Mouse (Mus musculus) forebrain, embryonic 12.5 days (tissue): ENCODE results near the gene Cmip. TPM values are rescaled to one million over a fixed set of nuclear protein-coding genes. Genes with fewer than 3 reads are reported as not detected.

ENCODE experiments used
- ATAC-seq: fragments of 200-750 bp; cut with Nextera tagmentation; 2 replicates; pipeline ENCODE4 v1.8.0; 2017; ENCODE audit warnings: moderate TSS enrichment; ENCODE audit not compliant: low FRiP score
- H3K27ac ChIP-seq: fragments of 300-500 bp; sonication (generic); 2 replicates; pipeline ENCODE4 v1.5.1; 2016; ENCODE audit warnings: mild to moderate bottlenecking
- H3K27me3 ChIP-seq: fragments of 300-500 bp; sonication (generic); 2 replicates; pipeline ENCODE4 v1.6.1; 2016; ENCODE audit warnings: mild to moderate bottlenecking
- H3K36me3 ChIP-seq: fragments of 300-500 bp; sonication (generic); replicated peaks from 2 replicates; pipeline ENCODE4 v1.6.1; 2016; ENCODE audit warnings: mild to moderate bottlenecking
- H3K4me1 ChIP-seq: fragments of 300-500 bp; sonication (generic); 2 replicates; pipeline ENCODE4 v1.6.1; 2016
- H3K4me2 ChIP-seq: fragments of 300-500 bp; sonication (generic); 2 replicates; pipeline ENCODE4 v1.6.1; 2016; ENCODE audit warnings: mild to moderate bottlenecking, moderate library complexity
- H3K4me3 ChIP-seq: fragments of 300-500 bp; sonication (generic); replicated peaks from 2 replicates; pipeline ENCODE4 v1.5.1; 2016; ENCODE audit warnings: mild to moderate bottlenecking
- H3K9ac ChIP-seq: fragments of 300-500 bp; sonication (generic); 2 replicates; pipeline ENCODE4 v1.6.1; 2016; ENCODE audit warnings: mild to moderate bottlenecking
- H3K9me3 ChIP-seq: fragments of 300-500 bp; sonication (generic); 2 replicates; pipeline ENCODE4 v1.6.1; 2016
- WGBS: fragments of 180-500 bp; shearing (Covaris S2); methylation state at CpG from one replicate; pipeline ENCODE4 v1.1.7; 2016; 5-methylcytosine and 5-hydroxymethylcytosine counted together
- polyA plus RNA-seq: library from polyadenylated mRNA; unstranded; fragments of >200 nt; fragmentation: Nextera tagmentation; extraction: Ambion mirVana; gene quantifications from 2 replicates; pipeline ENCODE4 v1.2.1, GENCODE M21; 2016

Cmip gene
- polyA plus RNA-seq, 1 experiment from 2014 or later = 30.5 TPM

DNA sequence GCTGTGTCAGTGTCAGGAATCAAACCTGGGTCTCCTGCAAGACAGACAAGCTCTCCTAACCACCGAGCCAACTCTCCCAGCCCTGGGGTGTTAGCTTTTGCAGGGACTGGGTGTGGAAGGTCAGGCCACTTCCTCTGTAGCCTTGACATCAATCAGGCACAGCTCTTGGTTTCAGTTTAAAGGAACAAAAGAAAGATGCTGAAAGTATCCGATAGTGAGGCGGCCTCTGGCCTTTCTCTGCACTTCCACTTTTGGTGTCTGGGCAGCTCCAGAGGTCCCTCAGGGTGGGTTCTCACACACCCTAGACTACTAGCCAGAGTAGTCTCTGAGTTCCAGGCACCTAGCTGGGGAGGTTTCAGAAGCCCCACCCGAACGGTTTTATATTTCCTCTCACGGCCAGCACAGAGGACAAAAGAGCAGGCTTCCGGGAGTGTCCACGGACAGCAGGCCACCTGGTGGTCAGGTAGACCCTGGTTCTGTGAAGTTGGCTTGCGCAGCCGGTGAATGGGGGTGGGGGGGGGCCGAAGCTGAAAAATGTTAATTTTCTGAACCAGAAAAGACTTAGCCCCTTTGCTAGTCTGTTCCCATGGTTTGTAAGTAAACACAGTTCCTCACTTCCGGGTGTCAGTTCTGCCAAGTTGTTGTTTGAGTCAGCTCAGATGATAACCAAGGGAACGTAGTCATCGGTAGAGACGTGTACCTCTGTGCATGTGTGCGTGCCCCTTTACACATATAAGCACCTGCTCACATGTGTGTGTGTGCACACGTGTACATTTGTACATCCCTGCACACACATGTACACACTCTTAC is 25.5 kb downstream of the Cmip start:
- no peak overlapping the region for H3K4me3 ChIP-seq
- peaks cover 61% of the 10 kb centered on the region for H3K4me1 ChIP-seq
- 71% methylated on average over 17 of the region's 17 CpGs for WGBS
- H3K36me3 ChIP-seq = peaks cover 16% of the 10 kb centered on the region
- H3K9ac ChIP-seq = no peak overlapping the region
- H3K27ac ChIP-seq = 0 out of 2 replicates have a peak overlapping the region, but pooled peaks have one; percentile 36
- H3K9me3 ChIP-seq = no peaks in the 10 kb centered on the region
- H3K4me2 ChIP-seq = no peak overlapping the region
- no peaks in the 10 kb centered on the region for H3K27me3 ChIP-seq
- no peak for ATAC-seq

DNA sequence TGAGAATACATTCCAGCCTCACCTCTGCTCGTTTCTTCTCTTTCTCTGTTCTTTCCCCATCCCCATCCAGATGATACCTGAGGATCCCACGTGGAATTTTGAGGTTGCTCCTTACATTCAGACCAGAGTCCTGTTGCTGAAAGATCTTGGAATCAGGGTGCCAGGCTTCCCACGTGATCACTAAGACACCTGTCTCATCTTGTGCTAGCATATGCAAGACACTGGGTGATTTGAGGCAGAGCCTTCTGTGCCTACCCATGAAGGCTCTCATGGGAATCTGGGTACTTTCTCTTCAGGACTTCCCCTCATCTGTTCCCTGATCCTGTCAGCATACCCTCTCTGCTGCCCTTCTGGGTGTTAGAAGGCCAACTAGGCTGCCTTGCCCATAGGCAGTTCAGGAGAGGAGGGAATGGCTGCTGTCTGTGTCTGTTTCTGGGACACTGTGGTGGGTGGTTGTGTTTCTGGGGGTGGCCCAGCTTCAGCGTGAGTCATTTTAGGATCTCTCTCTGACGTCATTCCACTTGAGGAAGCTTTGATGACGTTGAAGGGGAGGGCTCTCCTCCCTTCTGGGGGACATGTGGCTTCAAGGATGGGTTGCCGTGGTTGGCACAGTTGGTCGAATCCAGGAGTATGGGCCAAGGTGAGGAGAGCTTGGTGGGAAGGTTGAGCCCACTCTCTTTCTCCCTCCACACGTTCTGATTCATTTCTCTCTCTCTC is 28.1 kb downstream of the Cmip start:
- H3K27ac ChIP-seq = 0 out of 2 replicates have a peak overlapping the region, but pooled peaks have one; percentile 21

DNA sequence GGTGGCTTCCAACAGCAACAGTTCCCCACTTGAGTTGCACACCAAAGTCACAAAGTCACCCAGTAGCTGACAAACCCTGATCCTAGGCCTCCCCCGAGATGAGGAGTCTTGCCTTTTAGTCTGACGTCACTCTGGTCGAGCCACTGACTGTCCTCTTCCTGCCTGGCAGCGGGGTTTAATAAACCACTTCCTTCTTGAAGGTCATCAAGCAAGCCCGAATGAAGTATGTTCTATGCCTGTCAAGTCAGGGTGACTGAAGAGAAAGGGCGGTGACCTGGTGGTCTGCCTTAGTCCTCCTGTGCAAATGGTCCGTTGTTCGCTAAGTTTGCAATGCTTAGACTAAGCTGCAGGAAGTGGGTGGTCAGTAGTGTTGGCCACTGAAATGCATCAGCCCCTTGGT is 31.1 kb downstream of the Cmip start:
- Histone ChIP-seq H3K9me3 (no peaks in the 10 kb centered on the region), H3K4me1 (peaks cover 54% of the 10 kb centered on the region), H3K4me3 (no peak overlapping the region), H3K9ac (no peak overlapping the region), H3K4me2 (no peak overlapping the region), H3K27ac (no peak overlapping the region), H3K36me3 (peaks cover 16% of the 10 kb centered on the region), H3K27me3 (no peaks in the 10 kb centered on the region)
- WGBS = 91% methylated on average over 8 of the region's 8 CpGs
- ATAC-seq = no peak

More for the DNA sequence above, 28.1 kb downstream of the Cmip start:
- H3K27me3 ChIP-seq = no peaks in the 10 kb centered on the region
- no peak for ATAC-seq
- no peak overlapping the region for H3K4me3 ChIP-seq
- peaks cover 42% of the 10 kb centered on the region for H3K4me1 ChIP-seq
- no peaks in the 10 kb centered on the region for H3K9me3 ChIP-seq
- H3K36me3 ChIP-seq = peaks cover 16% of the 10 kb centered on the region
- H3K4me2 ChIP-seq = no peak overlapping the region
- no peak overlapping the region for H3K9ac ChIP-seq
- WGBS = 85% methylated on average over 9 of the region's 9 CpGs

DNA sequence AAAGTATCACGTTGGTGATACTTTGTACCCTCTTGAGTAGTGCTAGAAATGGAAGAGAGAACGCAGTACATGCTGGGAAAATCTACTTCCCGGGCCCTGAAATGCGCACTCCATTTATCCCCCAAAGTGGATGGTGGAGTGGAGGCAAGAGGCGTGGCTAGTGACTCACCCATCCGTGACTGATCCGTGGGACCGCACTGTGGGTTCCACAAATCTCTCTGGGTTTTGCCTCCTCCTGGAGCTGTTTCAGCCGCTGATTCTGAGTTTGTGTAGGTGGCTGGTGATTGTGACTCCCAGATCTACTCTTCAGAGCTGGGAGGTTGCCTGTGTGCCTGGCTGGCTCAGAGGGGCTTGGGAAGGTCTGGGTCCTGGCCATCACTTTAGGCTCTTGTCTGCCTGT is 32.2 kb downstream of the Cmip start:
- whole genome bisulfite sequencing = 84% methylated on average over 9 of the region's 9 CpGs
- Histone ChIP-seq H3K4me1 (peaks cover 54% of the 10 kb centered on the region), H3K4me3 (no peak overlapping the region), H3K27ac (no peak overlapping the region), H3K27me3 (no peaks in the 10 kb centered on the region), H3K36me3 (peaks cover 16% of the 10 kb centered on the region), H3K9me3 (no peaks in the 10 kb centered on the region), H3K9ac (no peak overlapping the region), H3K4me2 (no peak overlapping the region)
- ATAC-seq = no peak

DNA sequence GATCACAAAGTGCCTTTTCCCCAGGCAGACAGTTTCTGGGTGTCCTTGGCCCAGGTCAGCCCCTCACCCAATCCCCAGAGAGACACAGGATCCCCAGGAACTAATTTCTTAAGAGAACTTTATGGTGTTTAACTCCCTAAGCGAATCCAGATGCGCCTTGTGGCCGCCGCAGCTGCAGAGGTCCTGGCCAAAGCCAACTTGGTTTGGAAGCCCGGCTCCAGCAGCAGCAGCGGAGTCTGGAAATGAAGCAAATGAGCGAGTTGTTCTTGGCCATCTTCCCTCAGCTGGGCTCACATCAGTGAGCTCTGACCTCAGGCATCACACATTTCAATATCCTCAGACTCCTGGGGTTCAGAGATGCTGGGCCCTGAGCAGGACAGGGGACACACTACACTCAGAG is 33.6 kb downstream of the Cmip start:
- no peak overlapping the region for H3K4me3 ChIP-seq
- no peak overlapping the region for H3K27ac ChIP-seq
- WGBS = 80% methylated on average over 7 of the region's 7 CpGs
- H3K4me2 ChIP-seq = no peak overlapping the region
- no peaks in the 10 kb centered on the region for H3K9me3 ChIP-seq
- no peak overlapping the region for H3K9ac ChIP-seq
- ATAC-seq = no peak
- H3K4me1 ChIP-seq = peaks cover 56% of the 10 kb centered on the region
- H3K36me3 ChIP-seq = peaks cover 9% of the 10 kb centered on the region
- no peaks in the 10 kb centered on the region for H3K27me3 ChIP-seq

DNA sequence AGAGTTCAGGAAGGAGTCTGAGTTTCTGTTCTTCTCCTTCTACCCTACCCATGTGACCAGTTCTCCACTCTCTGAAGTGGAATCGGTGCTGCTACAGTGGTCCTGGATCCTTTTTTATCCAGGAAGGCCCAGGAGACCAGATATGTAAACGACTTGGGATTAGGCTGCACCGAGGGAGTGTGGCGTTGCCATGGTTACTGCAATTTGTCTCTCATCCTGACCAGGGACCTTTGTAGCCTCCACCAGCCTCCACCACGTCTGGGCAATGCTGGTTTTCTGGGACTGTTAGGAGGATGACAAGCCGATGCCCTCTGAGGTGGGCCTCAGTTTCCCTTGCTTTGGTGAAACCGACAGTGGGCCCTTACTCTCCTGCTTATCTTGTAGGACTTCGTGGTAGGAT is 35.4 kb downstream of the Cmip start:
- Histone ChIP-seq H3K9me3 (no peaks in the 10 kb centered on the region), H3K4me2 (no peak overlapping the region), H3K27me3 (no peaks in the 10 kb centered on the region), H3K27ac (no peak overlapping the region), H3K36me3 (no peaks in the 10 kb centered on the region), H3K4me1 (peaks cover 56% of the 10 kb centered on the region), H3K9ac (no peak overlapping the region), H3K4me3 (no peak overlapping the region)
- WGBS = 36% methylated on average over 8 of the region's 8 CpGs
- peak; percentile 77 for ATAC-seq

DNA sequence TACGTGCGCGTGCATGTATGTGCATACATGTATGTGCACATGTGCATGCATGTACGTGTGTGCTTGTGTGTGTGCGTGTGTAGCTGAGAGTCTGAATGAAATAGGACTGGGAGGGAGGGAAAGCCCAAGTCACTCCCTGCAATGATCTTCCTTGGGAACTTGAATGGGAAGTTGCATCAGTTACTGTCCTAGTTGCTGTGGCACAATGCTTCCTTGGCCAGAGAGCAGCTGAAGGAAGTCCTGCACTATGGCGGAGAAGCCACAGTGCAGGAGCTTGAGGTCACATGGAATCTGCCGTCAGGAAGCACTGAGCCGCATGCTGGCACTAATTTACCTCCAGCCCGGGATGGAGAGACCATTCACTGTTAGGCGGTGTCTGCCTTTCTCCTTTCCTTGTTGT is 37.9 kb downstream of the Cmip start:
- no peaks in the 10 kb centered on the region for H3K27me3 ChIP-seq
- no peak overlapping the region for H3K4me3 ChIP-seq
- 0 out of 2 replicates have a peak overlapping the region, but pooled peaks have one; percentile 7 for H3K9ac ChIP-seq
- no peaks in the 10 kb centered on the region for H3K36me3 ChIP-seq
- peak overlapping the region; percentile 14; the same call in 1 of the 2 replicates for H3K27ac ChIP-seq
- no peak overlapping the region for H3K4me2 ChIP-seq
- H3K4me1 ChIP-seq = peaks cover 69% of the 10 kb centered on the region
- ATAC-seq = no peak
- 80% methylated on average over 10 of the region's 10 CpGs for WGBS
- no peaks in the 10 kb centered on the region for H3K9me3 ChIP-seq

DNA sequence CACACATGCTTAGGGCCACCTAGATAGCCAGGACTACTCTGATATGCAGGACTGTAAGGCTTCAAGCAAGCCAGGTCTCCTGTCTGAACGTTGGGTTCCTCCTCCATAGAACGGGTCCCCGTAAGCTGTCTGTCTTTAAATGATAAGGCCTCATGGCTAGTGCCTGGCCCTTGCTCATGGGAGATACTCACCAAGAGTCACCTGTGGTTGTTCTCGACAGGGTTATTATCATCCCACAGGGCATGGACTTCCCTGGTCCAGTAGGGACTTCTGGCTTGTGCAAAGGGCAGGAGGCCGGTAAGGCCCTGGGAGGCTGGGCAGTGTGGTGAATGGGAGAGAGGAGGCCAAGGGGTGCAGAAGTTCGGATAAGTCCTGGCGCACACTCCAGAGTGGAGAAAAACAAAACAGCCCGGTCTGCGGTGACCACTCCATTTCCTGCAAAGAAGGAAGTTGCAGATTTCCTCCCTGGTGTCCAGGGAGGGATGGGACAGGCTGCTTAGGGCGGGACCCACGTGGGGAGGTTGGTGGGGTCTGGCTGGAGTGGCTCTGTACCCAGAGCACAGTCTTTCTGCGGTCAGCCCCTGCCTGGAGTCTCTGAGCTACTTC is 41.2 kb downstream of the Cmip start:
- 85% methylated on average over 12 of the region's 12 CpGs for WGBS
- H3K4me3 ChIP-seq = no peak overlapping the region
- H3K9me3 ChIP-seq = no peaks in the 10 kb centered on the region
- no peaks in the 10 kb centered on the region for H3K36me3 ChIP-seq
- 0 out of 2 replicates have a peak overlapping the region, but pooled peaks have one; percentile 19 for H3K27ac ChIP-seq
- peaks cover 59% of the 10 kb centered on the region for H3K4me1 ChIP-seq
- H3K27me3 ChIP-seq = no peaks in the 10 kb centered on the region
- H3K4me2 ChIP-seq = no peak overlapping the region
- H3K9ac ChIP-seq = no peak overlapping the region
- ATAC-seq = no peak

DNA sequence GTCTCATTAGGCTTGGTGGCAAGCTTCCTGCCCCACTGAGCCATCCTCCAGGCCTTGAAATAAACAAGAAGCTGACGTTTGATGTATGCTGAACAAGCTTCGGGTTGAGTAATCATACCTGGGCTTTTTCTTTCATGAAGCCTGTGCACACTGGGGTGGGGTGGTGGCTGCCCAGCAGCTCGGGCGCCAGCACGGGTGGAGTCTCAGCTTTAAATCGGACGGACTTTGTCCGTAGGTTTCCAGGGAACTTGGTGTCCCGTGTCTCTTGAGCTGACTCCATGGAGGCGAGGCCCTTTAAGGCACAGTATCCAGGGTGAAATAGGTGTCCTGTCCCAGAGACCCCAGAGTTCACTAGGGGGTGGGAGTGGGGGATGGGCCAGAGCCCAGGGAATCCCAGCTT is 42.3 kb downstream of the Cmip start:
- H3K4me1 ChIP-seq = peaks cover 58% of the 10 kb centered on the region
- H3K4me2 ChIP-seq = no peak overlapping the region
- H3K27me3 ChIP-seq = no peaks in the 10 kb centered on the region
- no peak overlapping the region for H3K27ac ChIP-seq
- H3K9ac ChIP-seq = no peak overlapping the region
- WGBS = 88% methylated on average over 10 of the region's 10 CpGs
- H3K4me3 ChIP-seq = no peak overlapping the region
- H3K36me3 ChIP-seq = no peaks in the 10 kb centered on the region
- no peaks in the 10 kb centered on the region for H3K9me3 ChIP-seq
- ATAC-seq = no peak

DNA sequence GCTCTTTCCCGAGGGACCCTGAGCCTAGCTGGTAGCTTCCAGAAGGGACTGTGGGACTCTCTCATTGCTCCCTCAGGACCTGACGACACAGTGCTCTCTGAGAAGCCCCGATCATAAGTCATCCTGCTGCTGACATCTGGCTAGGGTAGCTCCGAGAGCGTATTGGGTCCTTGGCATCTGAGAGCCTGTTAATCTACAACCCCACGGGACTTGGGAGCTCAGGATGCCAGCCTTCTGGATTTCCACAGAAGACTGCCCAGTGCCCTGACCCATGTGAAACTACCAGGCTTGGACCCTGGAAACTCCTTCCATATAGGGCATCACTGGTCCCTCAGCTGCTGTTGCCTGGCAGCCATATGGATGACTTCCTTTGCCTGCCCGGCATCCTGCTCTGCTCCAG is 43.3 kb downstream of the Cmip start:
- no peak overlapping the region for H3K4me2 ChIP-seq
- WGBS = 89% methylated on average over 7 of the region's 7 CpGs
- no peak for ATAC-seq
- no peak overlapping the region for H3K27ac ChIP-seq
- no peak overlapping the region for H3K9ac ChIP-seq
- no peaks in the 10 kb centered on the region for H3K27me3 ChIP-seq
- H3K9me3 ChIP-seq = no peaks in the 10 kb centered on the region
- no peak overlapping the region for H3K4me3 ChIP-seq
- H3K4me1 ChIP-seq = peaks cover 60% of the 10 kb centered on the region
- no peaks in the 10 kb centered on the region for H3K36me3 ChIP-seq

DNA sequence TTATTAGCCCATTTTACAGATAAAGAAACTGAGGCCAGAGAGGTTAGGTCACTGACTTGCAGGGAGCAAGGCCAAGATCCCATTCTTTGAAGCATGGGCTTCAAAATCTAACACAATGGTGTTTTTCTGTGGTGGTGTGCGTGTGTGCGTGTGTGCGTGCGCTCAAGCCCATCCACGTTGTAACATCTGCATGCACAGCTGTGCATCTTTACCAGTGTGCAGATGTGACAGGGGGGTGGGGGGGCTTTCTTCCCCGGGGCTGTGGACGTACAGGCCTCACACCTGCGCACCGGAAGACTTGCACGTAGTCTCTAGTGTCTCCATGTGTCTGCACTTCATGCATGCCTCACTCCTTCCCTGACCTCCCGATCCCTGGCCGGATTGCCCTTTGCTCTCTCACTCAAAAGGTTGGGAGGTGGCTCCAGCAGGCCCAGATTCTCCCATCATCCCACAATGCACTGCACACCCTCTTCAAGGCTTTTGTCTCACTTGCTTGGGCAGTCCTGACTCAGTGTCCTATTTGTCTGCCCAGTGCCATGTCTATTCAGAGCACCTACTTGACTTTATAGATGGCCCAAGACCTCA is 44.7 kb downstream of the Cmip start:
- Histone ChIP-seq H3K9ac (no peak overlapping the region), H3K27me3 (no peaks in the 10 kb centered on the region), H3K4me2 (no peak overlapping the region), H3K36me3 (no peaks in the 10 kb centered on the region), H3K4me1 (peaks cover 63% of the 10 kb centered on the region), H3K4me3 (no peak overlapping the region), H3K27ac (no peak overlapping the region), H3K9me3 (no peaks in the 10 kb centered on the region)
- no peak for ATAC-seq
- 87% methylated on average over 12 of the region's 12 CpGs for WGBS

DNA sequence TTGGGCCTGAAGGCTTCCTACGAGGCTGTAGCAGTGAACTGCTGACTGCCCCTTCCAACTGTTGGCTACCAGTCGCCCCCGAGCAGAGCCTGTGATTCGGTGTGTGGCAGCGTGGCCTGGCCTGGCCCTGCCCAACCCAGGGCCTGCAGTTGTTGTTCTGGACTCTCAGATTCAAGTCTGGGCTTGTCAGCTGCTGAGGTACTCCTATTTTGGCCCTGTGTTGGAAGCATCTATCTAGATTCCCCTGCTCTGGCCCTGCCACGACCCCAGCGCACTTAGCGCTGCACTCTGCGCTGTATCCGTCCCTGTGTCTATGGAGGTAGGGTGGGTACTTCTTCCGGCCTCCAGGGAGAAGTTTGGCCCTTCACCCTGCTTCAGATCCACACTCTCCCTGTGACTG is 45.2 kb downstream of the Cmip start:
- no peaks in the 10 kb centered on the region for H3K27me3 ChIP-seq
- H3K9me3 ChIP-seq = no peaks in the 10 kb centered on the region
- no peak overlapping the region for H3K27ac ChIP-seq
- H3K36me3 ChIP-seq = no peaks in the 10 kb centered on the region
- peaks cover 69% of the 10 kb centered on the region for H3K4me1 ChIP-seq
- H3K4me2 ChIP-seq = no peak overlapping the region
- ATAC-seq = no peak
- H3K9ac ChIP-seq = no peak overlapping the region
- WGBS = 84% methylated on average over 11 of the region's 11 CpGs
- no peak overlapping the region for H3K4me3 ChIP-seq
